Mouse (Mus musculus): ENCODE data around the gene Hip1. TPM values are rescaled to one million over a fixed set of nuclear protein-coding genes. Genes with fewer than 3 reads are reported as not detected.
"Not testable (repeated sequence)": the region's sequence is repeated elsewhere in the genome, so short reads cannot be mapped to it uniquely, and the experiment has no call there.

Gene Hip1
- polyA plus RNA-seq, 1 experiment from 2014 or later: 40.9 TPM

DNA sequence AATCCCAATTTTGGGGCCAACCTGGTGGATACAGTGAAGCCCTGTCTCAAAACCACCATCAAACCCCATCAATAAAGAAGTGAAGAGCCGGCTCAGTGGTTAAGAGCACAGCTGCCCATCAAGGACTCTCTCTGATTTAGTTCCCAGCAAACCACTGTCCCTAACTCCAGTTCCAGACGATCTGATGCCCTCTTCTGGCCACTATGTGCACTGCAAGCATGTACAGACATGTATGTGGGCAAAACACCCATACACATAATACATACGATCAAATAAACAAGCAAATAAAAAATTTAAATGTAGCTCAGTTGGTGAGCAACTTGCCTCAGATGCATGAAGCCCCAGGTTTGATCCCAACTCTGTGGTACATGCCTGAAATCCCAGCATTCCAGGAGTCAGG, 85.4 kb downstream of the Hip1 start:
- Histone ChIP-seq H3K4me3 (replicated peaks) (no peak overlapping the region), H3K36me3 (peaks cover 58% of the 10 kb centered on the region), H3K9me3 (0 out of 2 replicates have a peak, but pooled peaks cover 5% of the 10 kb centered on the region), H3K4me2 (replicated peaks) (no peak overlapping the region), H3K27ac (no peak overlapping the region), H3K27me3 (no peaks in the 10 kb centered on the region), H3K9ac (replicated peaks) (no peak overlapping the region), H3K4me1 (replicated peaks) (peaks cover 5% of the 10 kb centered on the region)
- no peak for ATAC-seq
- 78% methylated on average over 3 of the region's 3 CpGs for WGBS

DNA sequence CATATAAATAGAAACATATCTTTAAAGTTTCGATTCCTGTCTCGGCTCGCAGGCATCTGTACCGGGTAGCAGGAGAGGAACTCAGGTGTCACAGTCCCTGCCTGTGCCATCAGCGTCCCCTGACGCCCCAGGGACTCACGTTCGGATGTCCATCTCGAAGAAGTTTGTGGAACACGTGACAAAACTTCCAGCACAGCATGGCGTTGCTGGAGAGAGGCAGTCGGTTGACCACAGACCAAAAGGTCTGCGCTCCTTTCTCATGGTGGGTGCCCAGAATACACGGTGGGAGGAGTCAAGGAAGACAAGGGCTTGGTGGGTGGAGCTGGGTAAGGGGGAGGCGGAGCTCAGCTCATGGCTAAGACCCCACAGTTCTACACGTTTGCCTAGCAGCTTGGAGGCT, 87.0 kb downstream of the Hip1 start:
- Histone ChIP-seq H3K27ac (no peak overlapping the region), H3K4me2 (replicated peaks) (no peak overlapping the region), H3K9ac (replicated peaks) (no peak overlapping the region), H3K4me3 (replicated peaks) (no peak overlapping the region), H3K36me3 (peaks cover 70% of the 10 kb centered on the region), H3K27me3 (no peaks in the 10 kb centered on the region), H3K4me1 (replicated peaks) (peaks cover 5% of the 10 kb centered on the region), H3K9me3 (0 out of 2 replicates have a peak, but pooled peaks cover 8% of the 10 kb centered on the region)
- no peak for ATAC-seq
- 96% methylated on average over 16 of the region's 16 CpGs for WGBS

DNA sequence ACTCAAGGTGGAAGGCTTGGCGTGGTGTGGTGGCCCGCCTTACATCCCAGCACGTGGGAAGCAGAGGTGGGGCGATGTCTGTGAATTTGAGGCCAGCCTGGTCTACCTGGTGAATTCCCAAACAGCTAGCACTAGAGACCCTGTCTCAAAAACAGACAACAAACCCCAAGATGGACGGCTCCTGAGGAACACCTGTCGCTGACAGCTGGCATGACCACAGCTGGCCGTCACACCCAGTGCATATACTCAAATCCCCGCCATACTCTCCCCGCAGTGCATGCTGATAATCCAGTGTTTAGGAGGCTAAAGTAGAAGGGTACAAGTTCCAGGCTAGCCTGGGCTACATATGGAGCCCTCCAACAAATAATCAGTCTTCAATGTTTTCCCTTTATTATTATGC, 88.4 kb downstream of the Hip1 start:
- H3K4me3 ChIP-seq (replicated peaks): no peak overlapping the region
- H3K4me2 ChIP-seq (replicated peaks): no peak overlapping the region
- 0 out of 2 replicates have a peak, but pooled peaks cover 8% of the 10 kb centered on the region for H3K9me3 ChIP-seq
- H3K27me3 ChIP-seq: no peaks in the 10 kb centered on the region
- ATAC-seq: no peak
- H3K36me3 ChIP-seq: peaks cover 76% of the 10 kb centered on the region
- WGBS: 98% methylated on average over 9 of the region's 9 CpGs
- H3K4me1 ChIP-seq (replicated peaks): peaks cover 5% of the 10 kb centered on the region
- H3K27ac ChIP-seq: no peak overlapping the region
- no peak overlapping the region for H3K9ac ChIP-seq (replicated peaks)

DNA sequence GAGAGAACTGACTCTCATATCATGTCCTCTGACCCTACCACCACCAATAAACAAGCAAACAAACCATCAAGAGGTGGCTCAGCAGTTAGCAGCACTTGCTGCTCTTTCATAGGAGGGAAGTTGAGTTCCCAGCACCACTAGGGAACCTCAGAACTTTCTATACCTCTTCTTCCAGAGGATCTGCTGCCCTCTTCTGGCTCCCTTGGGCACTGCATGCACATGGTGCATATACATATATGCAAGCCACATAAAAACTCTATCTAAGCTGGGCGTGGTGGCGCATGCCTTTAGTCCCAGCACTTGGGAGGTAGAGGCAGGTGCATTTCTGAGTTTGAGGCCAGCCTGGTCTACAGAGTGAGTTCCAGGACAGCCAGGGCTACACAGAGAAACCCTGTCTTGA, 90.7 kb downstream of the Hip1 start:
- WGBS: 98% methylated on average over 2 of the region's 2 CpGs
- Histone ChIP-seq H3K4me1 (replicated peaks) (no peaks in the 10 kb centered on the region), H3K9ac (replicated peaks) (no peak overlapping the region), H3K27me3 (no peaks in the 10 kb centered on the region), H3K4me3 (replicated peaks) (no peak overlapping the region), H3K9me3 (0 out of 2 replicates have a peak, but pooled peaks cover 8% of the 10 kb centered on the region), H3K4me2 (replicated peaks) (no peak overlapping the region), H3K27ac (no peak overlapping the region), H3K36me3 (peaks cover 88% of the 10 kb centered on the region)
- ATAC-seq: no peak

DNA sequence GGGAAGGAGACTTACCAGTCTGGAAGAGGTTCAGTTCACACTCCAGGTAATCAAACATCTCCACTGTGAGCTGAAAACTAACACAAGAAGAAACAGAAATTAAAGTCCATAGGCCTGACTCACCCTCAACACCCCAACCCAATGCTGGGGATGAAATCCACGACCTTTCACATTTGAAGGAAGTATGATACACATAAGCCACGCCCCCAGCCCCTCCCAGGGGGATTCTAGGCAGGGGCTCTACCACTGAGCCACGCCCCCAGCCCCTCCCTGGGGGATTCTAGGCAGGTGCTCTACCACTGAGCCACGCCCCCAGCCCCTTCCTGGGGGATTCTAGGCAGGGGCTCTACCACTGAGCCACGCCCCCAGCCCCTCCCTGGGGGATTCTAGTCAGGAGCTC, 93.4 kb downstream of the Hip1 start:
- not testable (repeated sequence) for H3K27ac ChIP-seq; H3K4me2 ChIP-seq (replicated peaks); ATAC-seq; H3K4me3 ChIP-seq (replicated peaks); H3K4me1 ChIP-seq (replicated peaks); H3K9ac ChIP-seq (replicated peaks); H3K9me3 ChIP-seq; H3K27me3 ChIP-seq
- H3K36me3 ChIP-seq: peaks cover 83% of the 10 kb centered on the region
- WGBS: 92% methylated on average over 5 of the region's 5 CpGs

DNA sequence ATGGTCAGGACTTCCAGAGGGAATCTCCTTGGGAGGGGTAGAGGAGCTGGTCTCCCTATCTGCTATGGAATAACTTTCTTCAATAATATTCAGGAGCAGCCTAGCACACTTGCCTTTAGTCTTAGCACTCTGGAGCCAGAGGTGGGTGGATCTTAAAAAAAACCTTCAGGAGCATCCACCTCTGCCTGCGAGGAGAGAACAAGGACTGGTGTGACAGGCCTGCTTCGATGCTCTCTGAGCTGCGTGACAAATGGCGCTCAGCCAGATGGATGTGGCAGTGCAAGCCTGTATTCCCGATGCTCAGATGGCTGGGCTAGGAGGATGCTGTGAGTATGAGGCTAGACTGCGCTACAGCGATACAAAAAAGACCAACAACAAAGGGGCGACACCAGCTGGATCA, 93.8 kb downstream of the Hip1 start:
- Histone ChIP-seq H3K4me1 (replicated peaks) (no peaks in the 10 kb centered on the region), H3K4me3 (replicated peaks) (no peak overlapping the region), H3K36me3 (peaks cover 83% of the 10 kb centered on the region), H3K4me2 (replicated peaks) (no peak overlapping the region), H3K9ac (replicated peaks) (no peak overlapping the region), H3K9me3 (0 out of 2 replicates have a peak, but pooled peaks cover 8% of the 10 kb centered on the region), H3K27me3 (no peaks in the 10 kb centered on the region), H3K27ac (no peak overlapping the region)
- no peak for ATAC-seq
- WGBS: 88% methylated on average over 8 of the region's 8 CpGs

DNA sequence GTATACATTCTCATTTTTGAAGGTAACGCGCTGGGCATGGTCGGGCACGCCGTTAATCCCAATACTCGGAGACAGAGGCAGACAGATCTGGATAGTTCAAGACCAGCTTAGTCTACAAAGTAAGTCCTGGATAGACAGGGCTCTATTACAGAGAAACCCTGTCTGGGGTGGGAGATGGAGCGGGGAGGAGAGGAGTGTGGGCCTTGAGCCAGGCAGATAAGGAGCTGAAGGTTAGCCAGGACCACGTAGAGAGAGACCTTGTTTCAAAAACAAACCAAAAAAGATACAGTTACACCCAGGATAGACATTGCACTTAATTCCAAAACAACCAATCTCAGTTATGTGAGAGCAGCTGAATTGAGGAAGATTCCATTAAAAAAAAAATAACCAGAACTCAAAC, 99.2 kb downstream of the Hip1 start:
- no peak for ATAC-seq
- Histone ChIP-seq H3K27me3 (no peaks in the 10 kb centered on the region), H3K36me3 (peaks cover 79% of the 10 kb centered on the region), H3K4me1 (replicated peaks) (no peaks in the 10 kb centered on the region), H3K4me2 (replicated peaks) (no peak overlapping the region), H3K27ac (no peak overlapping the region), H3K4me3 (replicated peaks) (no peak overlapping the region), H3K9me3 (no peaks in the 10 kb centered on the region), H3K9ac (replicated peaks) (no peak overlapping the region)
- 97% methylated on average over 8 of the region's 8 CpGs for WGBS

DNA sequence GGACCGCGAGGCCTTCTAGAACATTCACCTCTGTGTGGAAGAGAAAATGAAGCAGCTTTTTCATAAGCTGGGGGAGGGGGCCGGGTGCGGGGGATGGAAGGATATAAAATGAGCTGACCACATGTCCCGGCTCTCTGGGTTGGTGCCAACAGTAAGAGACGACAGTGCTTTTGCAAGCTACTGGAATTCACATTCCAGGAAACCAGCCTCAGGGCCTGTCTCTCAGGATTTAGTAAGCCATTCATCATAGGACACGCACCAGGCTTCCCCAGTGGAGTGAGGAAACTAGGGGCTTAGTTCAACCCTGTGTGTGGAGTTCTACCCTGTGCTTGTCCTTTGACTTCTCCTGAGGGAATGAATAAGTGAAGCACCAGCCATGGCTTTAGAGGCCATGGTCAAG, 102.5 kb downstream of the Hip1 start:
- Histone ChIP-seq H3K27ac (no peak overlapping the region), H3K9ac (replicated peaks) (no peak overlapping the region), H3K27me3 (no peaks in the 10 kb centered on the region), H3K4me3 (replicated peaks) (no peak overlapping the region), H3K4me1 (replicated peaks) (no peaks in the 10 kb centered on the region), H3K36me3 (peaks cover 71% of the 10 kb centered on the region), H3K4me2 (replicated peaks) (no peak overlapping the region), H3K9me3 (no peaks in the 10 kb centered on the region)
- ATAC-seq: no peak
- 91% methylated on average over 7 of the region's 7 CpGs for WGBS

DNA sequence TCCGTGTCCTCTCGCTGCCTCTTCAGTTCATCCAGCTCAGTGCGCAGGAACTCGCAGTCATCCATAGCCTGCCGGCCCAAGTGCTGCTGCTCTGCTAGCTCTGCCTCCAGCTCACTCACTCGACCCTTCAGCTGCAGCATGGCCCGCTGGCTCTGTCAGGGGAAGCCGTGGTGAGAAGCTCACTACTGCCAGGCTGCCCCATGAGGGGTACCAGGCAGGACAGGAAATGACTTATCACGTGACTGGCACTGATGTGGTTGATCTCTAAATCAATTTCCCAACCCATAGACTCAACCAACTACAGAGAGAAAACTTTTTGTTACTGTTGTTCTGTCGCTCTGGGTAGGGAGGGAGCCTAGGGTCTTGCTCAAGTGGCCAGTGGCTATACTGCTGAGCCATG, 109.9 kb downstream of the Hip1 start:
- peaks cover 8% of the 10 kb centered on the region for H3K9me3 ChIP-seq
- over 99% methylated on average over 10 of the region's 10 CpGs for WGBS
- no peak overlapping the region for H3K4me3 ChIP-seq (replicated peaks)
- no peaks in the 10 kb centered on the region for H3K4me1 ChIP-seq (replicated peaks)
- H3K27me3 ChIP-seq: no peaks in the 10 kb centered on the region
- no peak overlapping the region for H3K9ac ChIP-seq (replicated peaks)
- H3K27ac ChIP-seq: no peak overlapping the region
- H3K4me2 ChIP-seq (replicated peaks): no peak overlapping the region
- peaks cover 83% of the 10 kb centered on the region for H3K36me3 ChIP-seq
- no peak for ATAC-seq

DNA sequence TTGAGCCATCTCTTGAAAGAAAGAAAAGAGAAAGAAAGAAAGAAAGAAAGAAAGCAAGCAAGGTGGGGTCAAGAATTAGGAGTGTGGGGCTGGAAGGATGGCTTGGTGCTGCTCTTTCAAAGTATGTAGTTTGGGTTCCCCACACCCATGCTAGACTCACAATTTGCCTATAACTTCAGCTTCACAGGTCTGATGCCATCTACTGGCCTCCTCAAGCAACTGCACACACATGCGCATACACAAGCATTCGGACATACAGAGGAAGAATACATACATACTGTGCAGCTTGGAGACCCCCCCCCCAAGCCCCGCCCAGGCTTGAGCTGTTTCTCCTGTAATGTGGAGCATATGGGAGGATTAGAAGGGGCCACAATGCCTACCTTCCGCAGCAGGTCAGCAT, 111.1 kb downstream of the Hip1 start:
- H3K36me3 ChIP-seq: peaks cover 91% of the 10 kb centered on the region
- H3K9ac ChIP-seq (replicated peaks): no peak overlapping the region
- ATAC-seq: no peak
- H3K27me3 ChIP-seq: no peaks in the 10 kb centered on the region
- H3K4me1 ChIP-seq (replicated peaks): no peaks in the 10 kb centered on the region
- peaks cover 8% of the 10 kb centered on the region for H3K9me3 ChIP-seq
- 100% methylated on average over 4 of the region's 4 CpGs for WGBS
- H3K4me2 ChIP-seq (replicated peaks): no peak overlapping the region
- no peak overlapping the region for H3K27ac ChIP-seq
- H3K4me3 ChIP-seq (replicated peaks): no peak overlapping the region

DNA sequence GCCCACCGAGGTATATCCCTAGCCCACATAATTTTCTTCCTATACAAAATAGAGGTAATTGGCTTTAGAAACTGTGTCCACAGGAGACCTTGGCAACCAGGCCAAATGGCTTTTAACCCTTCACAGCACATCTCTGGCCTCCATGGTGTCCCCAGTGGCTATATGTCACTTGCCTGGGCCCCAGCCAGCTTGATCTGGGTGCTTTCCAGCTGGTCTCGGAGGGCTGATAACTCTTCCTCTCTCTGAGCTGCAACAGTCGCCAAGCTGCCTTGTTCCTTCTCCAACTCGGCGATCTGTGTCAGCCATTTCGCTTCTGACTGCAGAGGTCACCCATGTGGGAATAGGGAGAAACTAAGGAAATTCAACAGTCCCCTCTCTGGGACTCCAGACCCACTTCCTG, 113.8 kb downstream of the Hip1 start:
- Histone ChIP-seq H3K27ac (0 out of 2 replicates have a peak overlapping the region, but pooled peaks have one; percentile 19), H3K9ac (replicated peaks) (no peak overlapping the region), H3K36me3 (peaks cover 94% of the 10 kb centered on the region), H3K4me2 (replicated peaks) (no peak overlapping the region), H3K4me3 (replicated peaks) (no peak overlapping the region), H3K4me1 (replicated peaks) (no peaks in the 10 kb centered on the region), H3K9me3 (peaks cover 8% of the 10 kb centered on the region), H3K27me3 (no peaks in the 10 kb centered on the region)
- 90% methylated on average over 6 of the region's 6 CpGs for WGBS
- ATAC-seq: no peak

DNA sequence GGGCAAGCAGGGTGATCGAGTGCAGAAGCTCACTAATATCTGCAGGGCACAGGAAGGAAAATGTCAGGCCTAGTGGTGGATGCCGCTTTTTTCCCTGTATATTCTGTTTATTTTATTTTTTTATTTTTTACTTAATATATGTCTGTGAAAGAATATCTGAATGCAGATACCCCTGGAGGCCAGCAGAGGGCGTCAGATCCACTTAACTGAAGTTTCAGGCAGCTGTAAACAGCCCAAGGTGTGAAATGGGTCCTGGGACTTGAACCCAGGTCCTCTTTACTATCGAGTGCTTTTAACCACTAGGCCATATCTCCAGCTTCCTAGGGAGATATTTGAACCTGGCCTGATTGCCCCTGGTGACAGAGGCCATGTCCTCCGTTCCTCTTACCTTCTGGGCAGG, 116.1 kb downstream of the Hip1 start:
- Histone ChIP-seq H3K4me1 (replicated peaks) (no peaks in the 10 kb centered on the region), H3K36me3 (peaks cover 94% of the 10 kb centered on the region), H3K4me3 (replicated peaks) (no peak overlapping the region), H3K27me3 (no peaks in the 10 kb centered on the region), H3K9me3 (no peaks in the 10 kb centered on the region; the same call in 1 of the 2 replicates), H3K27ac (no peak overlapping the region), H3K4me2 (replicated peaks) (no peak overlapping the region), H3K9ac (replicated peaks) (no peak overlapping the region)
- no peak for ATAC-seq
- WGBS: 77% methylated on average over 5 of the region's 5 CpGs

DNA sequence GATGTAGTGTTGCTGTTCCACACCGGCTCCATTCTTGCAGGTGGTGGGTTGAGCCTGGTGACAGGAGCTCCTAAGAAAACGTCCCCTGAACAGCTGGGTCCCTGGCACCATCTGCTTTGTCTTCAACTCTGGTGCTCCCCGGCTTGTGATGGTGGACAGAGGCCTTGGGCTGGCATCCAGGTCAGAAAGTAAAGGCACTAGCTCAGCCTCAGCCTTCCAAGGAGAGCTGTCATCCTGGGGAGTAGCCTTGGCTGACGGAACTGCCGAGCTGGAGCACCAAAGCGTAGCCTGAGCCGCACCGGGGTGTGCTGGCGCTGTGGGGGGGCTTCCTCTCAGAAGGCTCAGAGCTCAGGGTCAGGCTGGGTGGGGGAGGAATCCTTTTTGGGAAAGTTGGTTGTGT, 134.7 kb downstream of the Hip1 start:
- Histone ChIP-seq H3K4me2 (replicated peaks) (no peak overlapping the region), H3K9ac (replicated peaks) (no peak overlapping the region), H3K36me3 (peaks cover 65% of the 10 kb centered on the region), H3K27me3 (no peaks in the 10 kb centered on the region), H3K27ac (no peak overlapping the region), H3K4me1 (replicated peaks) (no peaks in the 10 kb centered on the region), H3K4me3 (replicated peaks) (no peak overlapping the region), H3K9me3 (no peaks in the 10 kb centered on the region)
- ATAC-seq: no peak
- 95% methylated on average over 9 of the region's 9 CpGs for WGBS

Data from midbrain, embryonic 13.5 days (tissue).